Comparison of ENCODE assay signal across 16 mouse cellular contexts in the genomic region with DNA sequence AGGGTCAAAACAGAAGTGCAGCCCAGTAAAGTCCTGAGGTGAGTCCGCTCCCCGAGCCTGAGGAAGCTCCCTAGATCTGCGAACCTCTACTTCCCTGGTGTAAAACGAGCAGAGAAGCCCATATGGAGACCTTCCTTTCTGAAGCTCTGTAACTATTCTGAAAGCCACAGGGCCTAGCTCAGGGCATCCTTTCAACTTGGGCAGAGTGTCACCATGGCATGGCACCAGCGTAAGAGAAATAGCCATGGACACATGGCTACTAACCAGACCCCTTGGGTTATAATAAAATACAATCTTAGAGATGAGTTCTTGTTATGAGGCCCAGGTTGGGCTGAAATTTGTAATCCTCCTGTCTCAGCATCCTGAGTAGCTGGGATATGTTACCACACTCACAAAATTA.
"Had no signal": no experiment of that assay in that cellular context is flagged by ENCODE, and none has a peak within 500 bp of the region (broad histone marks: within the 10 kb centered on the region; RNA-seq: fewer than 3 reads in every experiment).

No protein-coding gene starts in this region.

- ATAC-seq: liver, embryonic 12.5 days had no signal

- H3K27me3 ChIP-seq: limb, embryonic 13.5 days; liver, embryonic 12.5 days; liver, embryonic 15.5 days; lung, embryonic 15.5 days had no signal

- H3K27ac ChIP-seq: limb, embryonic 13.5 days; liver, embryonic 12.5 days; liver, embryonic 15.5 days; lung, embryonic 15.5 days; stomach, postnatal 0 days had no signal

- DNase-seq: kidney, postnatal 14 days; kidney, postnatal 4 days; left cerebral cortex, postnatal 4 days; liver; lung, adult 18-20 months; lung, postnatal 10 days; lung, postnatal 36 days; midbrain, embryonic 14.5 days; thymus, adult 2 months; thymus, postnatal 14 days; thymus, postnatal 4 days had no signal

- H3K4me3 ChIP-seq: limb, embryonic 13.5 days; liver, embryonic 12.5 days; liver, embryonic 15.5 days; lung, embryonic 15.5 days had no signal
